8 mouse cellular contexts compared by ENCODE assay signal in genomic region chr16:29728769-29729481, GRCm38 (mm10).
DNase-seq lines count a peak whose midpoint lies in the region; ATAC-seq lines count a peak whose summit lies in the region.

No protein-coding gene starts in this region.

- peak; percentile 34; the same call in 1 of the 2 replicates for ATAC-seq in frontal cortex, adult (ENCODE audit: low TSS enrichment)
- ATAC-seq in hindbrain, embryonic 14.5 days (ENCODE audit: low FRiP score): peak; percentile 48; the same call in 1 of the 2 replicates
- peak; percentile 55; the same call in 1 of the 2 replicates for ATAC-seq in megakaryocyte-erythroid progenitor cell, adult 5-6 weeks (replicated peaks; ENCODE audit: low FRiP score, low TSS enrichment, poor library complexity, severe bottlenecking)

- DNase-seq in Muller cell, postnatal 12 days (ENCODE audit: inconsistent ontology term): peak; percentile 90
- peak; percentile 75 to 90 for DNase-seq in cerebellum, adult 18-20 months
- peak; percentile 84 for DNase-seq in hindbrain, embryonic 14.5 days (ENCODE audit: low spot score)
- peak; percentile 81 to 87 for DNase-seq in left cerebral cortex, adult 18-20 months (ENCODE audit: low spot score in 2 of 2)
- peak; percentile 40 to 73 for DNase-seq in right cerebral cortex, postnatal 36 days (ENCODE audit: low spot score in 2 of 2)
- DNase-seq in urinary bladder, postnatal 36 days (ENCODE audit: low spot score in 2 of 2): peak; percentile 79 to 83

- no peaks in the 10 kb centered on the region for H3K36me3 ChIP-seq in hindbrain, embryonic 14.5 days (replicated peaks; ENCODE audit: control insufficient read depth, insufficient read depth)

- H3K9ac ChIP-seq in hindbrain, embryonic 14.5 days: no peak overlapping the region

- peaks cover 98% of the 10 kb centered on the region for H3K27me3 ChIP-seq in hindbrain, embryonic 14.5 days (ENCODE audit: control insufficient read depth, insufficient read depth, low read length)

- 19% methylated on average over 10 of the region's 10 CpGs for WGBS in hindbrain, embryonic 14.5 days

- H3K27ac ChIP-seq in hindbrain, embryonic 14.5 days: no peak overlapping the region

- no peaks in the 10 kb centered on the region for H3K9me3 ChIP-seq in hindbrain, embryonic 14.5 days (ENCODE audit: control insufficient read depth, low read length)

- no peak overlapping the region for H3K4me2 ChIP-seq in hindbrain, embryonic 14.5 days (replicated peaks)

- peaks cover 3% of the 10 kb centered on the region; the same call in 1 of the 2 replicates for H3K4me1 ChIP-seq in hindbrain, embryonic 14.5 days (replicated peaks; ENCODE audit: control insufficient read depth, insufficient read depth, low read length)

- no peak overlapping the region for H3K4me3 ChIP-seq in hindbrain, embryonic 14.5 days (replicated peaks; ENCODE audit: low read length)
